Mouse (Mus musculus) CH12.LX (cell line): ENCODE measurements around the gene Tmprss2. TPM values are rescaled to one million over a fixed set of nuclear protein-coding genes. Genes with fewer than 3 reads are reported as not detected.

ENCODE experiments used
- DNase-seq: peaks from one replicate; pipeline ENCODE4 v3.0.0-alpha.2; 2013; ENCODE audit errors: extremely low read depth
- H3K27ac ChIP-seq: 2 replicates; pipeline ENCODE4 v1.5.1; 2012; ENCODE audit warnings: low read depth, mild to moderate bottlenecking, control low read depth, moderate library complexity; ENCODE audit not compliant: insufficient read depth
- H3K27me3 ChIP-seq: replicated peaks from 2 replicates; pipeline ENCODE3; 2012; ENCODE audit warnings: inconsistent platforms
- H3K36me3 ChIP-seq, 2 experiments: replicated peaks in 1 of 2; 2 replicates each; pipeline versions ENCODE3 to v1.6.1; 2012; ENCODE audit warnings: inconsistent platforms in 1 of 2, low read length in 1 of 2, mild to moderate bottlenecking in 1 of 2, mixed read lengths in 1 of 2, moderate library complexity in 1 of 2; ENCODE audit not compliant: control insufficient read depth in 1 of 2, insufficient read depth in 1 of 2
- H3K4me1 ChIP-seq, 2 experiments: 2 replicates each; pipeline ENCODE4 v1.6.1; 2012; ENCODE audit warnings: inconsistent platforms in 1 of 2, moderate library complexity in 1 of 2; ENCODE audit not compliant: insufficient read depth in 2 of 2, control insufficient read depth in 1 of 2
- H3K4me2 ChIP-seq: 2 replicates; pipeline ENCODE4 v1.6.1; 2012; ENCODE audit warnings: low read depth, mild to moderate bottlenecking, control low read depth; ENCODE audit not compliant: poor library complexity, insufficient read depth, severe bottlenecking
- H3K4me3 ChIP-seq, 3 experiments: fragments of 150-350 bp in 1 of 3; sonication (generic) in 1 of 3; replicated peaks in 1 of 3; 2 replicates each; pipeline versions ENCODE3 to v1.5.1; 2011 to 2012; ENCODE audit warnings: low read depth in 2 of 3, low read length in 2 of 3, mild to moderate bottlenecking in 2 of 3, moderate library complexity in 2 of 3, control low read depth in 1 of 3, improper control_type of control experiment in 1 of 3, inconsistent platforms in 1 of 3, mixed read lengths in 1 of 3; ENCODE audit not compliant: poor library complexity in 1 of 3
- H3K79me2 ChIP-seq: replicated peaks from 2 replicates; pipeline ENCODE4 v1.6.1; 2012; ENCODE audit warnings: mild to moderate bottlenecking, moderate library complexity; ENCODE audit not compliant: control insufficient read depth, poor library complexity, insufficient read depth, severe bottlenecking; ENCODE audit errors: extremely low read depth
- H3K9ac ChIP-seq: 2 replicates; pipeline ENCODE4 v1.6.1; 2012; ENCODE audit warnings: low read depth, mild to moderate bottlenecking, control low read depth, moderate library complexity; ENCODE audit not compliant: insufficient read depth
- H3K9me3 ChIP-seq: replicated peaks from 2 replicates; pipeline ENCODE3; 2012; ENCODE audit warnings: low read length, inconsistent platforms, mixed read lengths
- BHLHE40 ChIP-seq: IDR thresholded peaks from 2 replicates; pipeline ENCODE4 v1.6.1; 2011; ENCODE audit warnings: mild to moderate bottlenecking, low read depth, low read length, improper control_type of control experiment
- CHD1 ChIP-seq: IDR thresholded peaks from 2 replicates; pipeline ENCODE4 v1.6.1; 2012; ENCODE audit warnings: low read depth, low read length, improper control_type of control experiment, inconsistent platforms
- E2F4 ChIP-seq: IDR thresholded peaks from 2 replicates; pipeline ENCODE4 v1.6.1; 2011; ENCODE audit warnings: low read depth, low read length, improper control_type of control experiment; ENCODE audit not compliant: insufficient replicate concordance
- ETS1 ChIP-seq: conservative IDR thresholded peaks from 2 replicates; pipeline ENCODE4 v1.6.1; 2012; ENCODE audit warnings: low read depth, mild to moderate bottlenecking, inconsistent platforms, low read length, improper control_type of control experiment, moderate library complexity
- JUND ChIP-seq: conservative IDR thresholded peaks from 2 replicates; pipeline ENCODE4 v1.6.1; 2011; ENCODE audit warnings: low read depth, low read length, improper control_type of control experiment
- MAFK ChIP-seq: IDR thresholded peaks from 2 replicates; pipeline ENCODE4 v1.6.1; 2011; ENCODE audit warnings: low read length, improper control_type of control experiment; ENCODE audit not compliant: insufficient replicate concordance
- MEF2A ChIP-seq: IDR thresholded peaks from 2 replicates; pipeline ENCODE4 v1.6.1; 2014; ENCODE audit warnings: low read depth, mild to moderate bottlenecking, inconsistent platforms, low read length, improper control_type of control experiment, borderline replicate concordance
- MYC ChIP-seq: IDR thresholded peaks from 2 replicates; pipeline ENCODE4 v1.6.1; 2011; ENCODE audit warnings: low read depth, mild to moderate bottlenecking, improper control_type of control experiment, low read length
- NRF1 ChIP-seq: IDR thresholded peaks from 2 replicates; pipeline ENCODE4 v1.6.1; 2014; ENCODE audit warnings: low read depth, mild to moderate bottlenecking, inconsistent platforms, low read length, improper control_type of control experiment, moderate library complexity
- PAX5 ChIP-seq: IDR thresholded peaks from 2 replicates; pipeline ENCODE4 v1.6.1; 2012; ENCODE audit warnings: low read length, inconsistent platforms, mixed read lengths
- POLR2A ChIP-seq: IDR thresholded peaks from 2 replicates; pipeline ENCODE4 v1.6.1; 2011; ENCODE audit warnings: low read depth, mild to moderate bottlenecking, improper control_type of control experiment, low read length
- SIN3A ChIP-seq: IDR thresholded peaks from 2 replicates; pipeline ENCODE4 v1.6.1; 2012; ENCODE audit warnings: low read length, improper control_type of control experiment, inconsistent platforms
- SMC3 ChIP-seq: IDR thresholded peaks from 2 replicates; pipeline ENCODE4 v1.6.1; 2011; ENCODE audit warnings: low read depth, low read length, improper control_type of control experiment
- TBP ChIP-seq: conservative IDR thresholded peaks from 2 replicates; pipeline ENCODE4 v1.6.1; 2011; ENCODE audit warnings: low read depth, low read length, improper control_type of control experiment
- TCF12 ChIP-seq: IDR thresholded peaks from 2 replicates; pipeline ENCODE4 v1.6.1; 2014; ENCODE audit warnings: low read depth, mild to moderate bottlenecking, inconsistent platforms, low read length, improper control_type of control experiment
- USF1 ChIP-seq: IDR thresholded peaks from 2 replicates; pipeline ENCODE4 v1.6.1; 2014; ENCODE audit warnings: low read depth, mild to moderate bottlenecking, inconsistent platforms, low read length, improper control_type of control experiment
- USF2 ChIP-seq: conservative IDR thresholded peaks from 2 replicates; pipeline ENCODE4 v1.6.1; 2011; ENCODE audit warnings: low read depth, low read length, improper control_type of control experiment
- ZC3H11A ChIP-seq: IDR thresholded peaks from 2 replicates; pipeline ENCODE4 v1.6.1; 2012; ENCODE audit warnings: low read depth, mild to moderate bottlenecking, inconsistent platforms, low read length, improper control_type of control experiment
- ZKSCAN1 ChIP-seq: IDR thresholded peaks from 2 replicates; pipeline ENCODE4 v1.6.1; 2012; ENCODE audit warnings: low read depth, inconsistent platforms, low read length, improper control_type of control experiment, borderline replicate concordance
- ZMIZ1 ChIP-seq: IDR thresholded peaks from 2 replicates; pipeline ENCODE4 v1.6.1; 2012; ENCODE audit warnings: low read depth, mild to moderate bottlenecking, inconsistent platforms, low read length, improper control_type of control experiment
- ZNF384 ChIP-seq: IDR thresholded peaks from 2 replicates; pipeline ENCODE4 v1.6.1; 2012; ENCODE audit warnings: low read depth, low read length, improper control_type of control experiment, inconsistent platforms
- dilution Hi-C: fragments of 300-500 bp; cut with MboI; formaldehyde crosslinking; loops from 2 replicates; pipeline ENCODE4 v1.14.3; 2020; ENCODE audit warnings: low sequenced_read_pairs; ENCODE audit not compliant: extremely low pct_unique_long_range_greater_than_20kb, extremely low pct_ligation_motif_present
- in situ Hi-C: fragments of 300-500 bp; cut with MboI; formaldehyde crosslinking; loops from 3 replicates; pipeline ENCODE4 v1.14.3; 2019; ENCODE audit warnings: low sequenced_read_pairs, low pct_ligation_motif_present, low pct_unique_long_range_greater_than_20kb, mixed read lengths
- polyA plus RNA-seq: library from polyadenylated mRNA; unstranded; fragments of >175 nt; gene quantifications from 2 replicates; pipeline ENCODE4 v1.2.1, GENCODE M21; 2012; ENCODE audit warnings: low read depth; ENCODE audit not compliant: insufficient read length
- total RNA-seq, 2 experiments: library from RNA; depleted of rRNA; stranded (reverse); fragments of 300-350 nt in 1 of 2; fragments of >200 nt in 1 of 2; gene quantifications; 2 replicates each; pipeline ENCODE4 v1.2.3; 2012 to 2014

The Tmprss2 gene
- total and polyA plus RNA-seq, 3 experiments, result not detected

DNA sequence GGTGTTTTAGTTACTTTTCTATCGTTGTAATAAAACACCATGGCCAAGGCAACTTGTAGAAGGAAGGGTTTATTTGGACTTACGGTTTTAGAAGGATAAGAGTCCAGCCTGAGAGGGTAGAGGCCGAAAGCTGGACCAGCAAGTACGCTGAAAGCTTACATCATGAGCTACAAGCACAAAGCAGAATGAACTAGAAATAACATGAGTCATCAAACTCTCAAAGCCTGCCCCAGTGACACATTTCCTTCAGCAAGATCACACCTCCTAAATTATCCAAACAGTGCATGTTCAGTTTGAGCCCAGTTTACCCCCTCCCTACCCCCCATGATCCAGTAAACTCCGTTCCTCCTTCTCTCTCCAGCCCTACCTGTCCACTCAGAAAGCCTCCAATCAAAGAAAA, 77.2 kb downstream of the Tmprss2 start:
- TF ChIP-seq USF2, result no peak
- no peak for TF ChIP-seq BHLHE40
- no peak for TF ChIP-seq MAFK
- TF ChIP-seq ZMIZ1, result no peak
- TF ChIP-seq MYC, result no peak

GRCm38 (mm10) chr16:97533126-97533525, 77.9 kb downstream of the Tmprss2 start:
- dilution Hi-C loops, result no loop called here

More for the DNA sequence above, 77.2 kb downstream of the Tmprss2 start:
- Histone ChIP-seq H3K27ac (no peak overlapping the region), H3K4me2 (no peak overlapping the region), H3K79me2 (no peaks in the 10 kb centered on the region), H3K36me3 (peaks cover 0 to 4% of the 10 kb centered on the region in 2 experiments), H3K4me3 (no peak overlapping the region), H3K9ac (no peak overlapping the region), H3K27me3 (no peaks in the 10 kb centered on the region), H3K9me3 (peaks cover 5% of the 10 kb centered on the region), H3K4me1 (peaks cover 14 to 46% of the 10 kb centered on the region in 2 experiments)
- in situ Hi-C loops (no loop called here), dilution Hi-C loops (no loop called here)
- DNase-seq, result no peak

GRCm38 (mm10) chr16:97529241-97529640, 81.8 kb downstream of the Tmprss2 start:
- Histone ChIP-seq H3K4me1 (peaks cover 0 to 11% of the 10 kb centered on the region in 2 experiments; a peak in 2 of 4 replicates), H3K4me2 (no peak overlapping the region), H3K9ac (no peak overlapping the region), H3K79me2 (no peaks in the 10 kb centered on the region), H3K4me3 (no peak overlapping the region), H3K27ac (no peak overlapping the region), H3K36me3 (no peaks in the 10 kb centered on the region), H3K9me3 (peaks cover 8% of the 10 kb centered on the region), H3K27me3 (no peaks in the 10 kb centered on the region)
- TF ChIP-seq TBP, result no peak
- no peak for TF ChIP-seq TCF12
- no peak for TF ChIP-seq NRF1
- no peak for TF ChIP-seq USF1
- TF ChIP-seq E2F4, result no peak
- TF ChIP-seq MEF2A, result no peak
- no peak for TF ChIP-seq ZNF384
- TF ChIP-seq JUND, result no peak
- TF ChIP-seq CHD1, result no peak
- TF ChIP-seq SIN3A, result no peak
- no peak for TF ChIP-seq ZC3H11A
- TF ChIP-seq PAX5, result no peak
- TF ChIP-seq MYC, result no peak
- TF ChIP-seq ZKSCAN1, result no peak
- no peak for TF ChIP-seq USF2
- dilution Hi-C loops, result no loop called here
- in situ Hi-C loops, result no loop called here
- DNase-seq, result no peak

More at GRCm38 (mm10) chr16:97533126-97533525, 77.9 kb downstream of the Tmprss2 start:
- Histone ChIP-seq H3K4me1 (peaks cover 14 to 46% of the 10 kb centered on the region in 2 experiments), H3K27me3 (no peaks in the 10 kb centered on the region), H3K79me2 (no peaks in the 10 kb centered on the region), H3K27ac (no peak overlapping the region), H3K9ac (no peak overlapping the region), H3K4me2 (no peak overlapping the region)
- in situ Hi-C loops, result no loop called here
- TF ChIP-seq ETS1 (no peak), ZC3H11A (no peak), BHLHE40 (no peak), TCF12 (no peak), POLR2A (no peak), ZMIZ1 (no peak), USF1 (no peak), ZNF384 (no peak), MEF2A (no peak), SMC3 (no peak), JUND (no peak), ZKSCAN1 (no peak), NRF1 (no peak)
- TF ChIP-seq, all 38 proteins: peak for 0
- no peak for DNase-seq
- H3K36me3 ChIP-seq, result peaks cover 0 to 2% of the 10 kb centered on the region in 2 experiments
- H3K9me3 ChIP-seq, result peaks cover 5% of the 10 kb centered on the region
- no peak overlapping the region for H3K4me3 ChIP-seq
